Mouse (Mus musculus) heart, embryonic 14.5 days (tissue): ENCODE data around the gene Madcam1. TPM values are rescaled to one million over a fixed set of nuclear protein-coding genes. Genes with fewer than 3 reads are reported as not detected.
A peak's percentile ranks its signal among the peaks of the same experiment; 100 is the strongest.
"Not testable (repeated sequence)": the region's sequence is repeated elsewhere in the genome, so short reads cannot be mapped to it uniquely, and the experiment has no call there.

ENCODE experiments used
- ATAC-seq: fragments of 200-750 bp; cut with Nextera tagmentation; 2 replicates; pipeline ENCODE4 v1.8.0; 2017; ENCODE audit warnings: low read depth, moderate TSS enrichment; ENCODE audit not compliant: insufficient number of reproducible peaks, insufficient read depth, low FRiP score
- H3K27ac ChIP-seq, 2 experiments: fragments of 200-500 bp in 1 of 2; fragments of 300-500 bp in 1 of 2; sonication (generic) in 1 of 2; replicated peaks in 1 of 2; 2 replicates each; pipeline ENCODE4 v1.5.1; 2012 to 2014; ENCODE audit warnings: low read depth in 2 of 2, low read length in 2 of 2, control low read depth in 1 of 2, mild to moderate bottlenecking in 1 of 2, mixed read lengths in 1 of 2; ENCODE audit not compliant: control insufficient read depth in 1 of 2, insufficient read depth in 1 of 2
- H3K27me3 ChIP-seq: fragments of 300-500 bp; sonication (generic); 2 replicates; pipeline ENCODE4 v1.6.1; 2014; ENCODE audit warnings: mild to moderate bottlenecking, low read length, control low read depth; ENCODE audit not compliant: control insufficient read depth, insufficient read depth
- H3K36me3 ChIP-seq: fragments of 300-500 bp; sonication (generic); 2 replicates; pipeline ENCODE4 v1.6.1; 2014; ENCODE audit warnings: mild to moderate bottlenecking, control low read depth, low read length, mixed read lengths; ENCODE audit not compliant: control insufficient read depth, insufficient read depth
- H3K4me1 ChIP-seq, 2 experiments: fragments of 200-500 bp in 1 of 2; fragments of 300-500 bp in 1 of 2; sonication (generic) in 1 of 2; 2 replicates each; pipeline ENCODE4 v1.6.1; 2012 to 2014; ENCODE audit warnings: low read length in 2 of 2, control low read depth in 1 of 2, mixed read lengths in 1 of 2; ENCODE audit not compliant: control insufficient read depth in 2 of 2, insufficient read depth in 2 of 2
- H3K4me2 ChIP-seq: fragments of 300-500 bp; sonication (generic); 2 replicates; pipeline ENCODE4 v1.6.1; 2014; ENCODE audit warnings: mild to moderate bottlenecking, low read length
- H3K4me3 ChIP-seq, 2 experiments: fragments of 200-500 bp in 1 of 2; fragments of 300-500 bp in 1 of 2; sonication (generic) in 1 of 2; 2 replicates each; pipeline ENCODE4 v1.5.1; 2012 to 2014; ENCODE audit warnings: low read length in 2 of 2, mild to moderate bottlenecking in 2 of 2, control low read depth in 1 of 2, low read depth in 1 of 2, moderate library complexity in 1 of 2; ENCODE audit not compliant: control insufficient read depth in 1 of 2, insufficient read depth in 1 of 2
- H3K9ac ChIP-seq: fragments of 300-500 bp; sonication (generic); 2 replicates; pipeline ENCODE4 v1.6.1; 2014; ENCODE audit warnings: mild to moderate bottlenecking, low read length
- H3K9me3 ChIP-seq: fragments of 300-500 bp; sonication (generic); 2 replicates; pipeline ENCODE4 v1.6.1; 2016; ENCODE audit warnings: low read length, control low read depth; ENCODE audit not compliant: control insufficient read depth
- WGBS: fragments of 180-500 bp; shearing (Covaris S2); extraction: QIAGEN DNeasy Blood & Tissue Kit; methylation state at CpG from one replicate; pipeline ENCODE4 v1.1.7; 2014; 5-methylcytosine and 5-hydroxymethylcytosine counted together
- polyA plus RNA-seq: library from polyadenylated mRNA; unstranded; fragments of >200 nt; fragmentation: Nextera tagmentation; extraction: Ambion mirVana; gene quantifications from 2 replicates; pipeline ENCODE4 v1.2.1, GENCODE M21; 2014

Madcam1 gene
- polyA plus RNA-seq, 1 experiment from 2014 or later = 1.00 TPM

GRCm38 (mm10) chr10:79701443-79702129 lies 37.2 kb downstream of the Madcam1 start:
- H3K9ac ChIP-seq = peak overlapping the region; percentile 56; the same call in 1 of the 2 replicates
- peaks cover 29 to 34% of the 10 kb centered on the region in 2 experiments for H3K4me1 ChIP-seq
- ATAC-seq = no peak
- H3K27ac ChIP-seq = peak overlapping the region; percentile 47 to 86
- whole genome bisulfite sequencing = 49% methylated on average over 10 of the region's 10 CpGs
- peak overlapping the region; percentile 41; the same call in 1 of the 2 replicates for H3K4me2 ChIP-seq
- no peak overlapping the region for H3K4me3 ChIP-seq
- H3K9me3 ChIP-seq = no peaks in the 10 kb centered on the region
- H3K27me3 ChIP-seq = no peaks in the 10 kb centered on the region
- H3K36me3 ChIP-seq = peaks cover 6% of the 10 kb centered on the region

- ATAC-seq, H3K27ac ChIP-seq, H3K9ac ChIP-seq, H3K4me2 ChIP-seq, H3K4me3 ChIP-seq, H3K9me3 ChIP-seq, H3K27me3 ChIP-seq: not testable (repeated sequence)
- H3K36me3 ChIP-seq = peaks cover 20% of the 10 kb centered on the region
- 90% methylated on average over 3 of the region's 4 CpGs for WGBS
- peaks cover 38 to 46% of the 10 kb centered on the region in 2 experiments for H3K4me1 ChIP-seq
Measured at GRCm38 (mm10) chr10:79702970-79703369, 38.6 kb downstream of the Madcam1 start.

GRCm38 (mm10) chr10:79703541-79703940 lies 39.2 kb downstream of the Madcam1 start:
- H3K27me3 ChIP-seq = no peaks in the 10 kb centered on the region
- H3K9me3 ChIP-seq = no peaks in the 10 kb centered on the region
- H3K36me3 ChIP-seq = peaks cover 25% of the 10 kb centered on the region
- no peak for ATAC-seq
- peak overlapping the region; percentile 56 to 91 for H3K27ac ChIP-seq
- H3K9ac ChIP-seq = peak overlapping the region; percentile 35
- H3K4me2 ChIP-seq = peak overlapping the region; percentile 60
- peak overlapping the region in 1 of 2 experiments; percentile 89; a peak in 2 of 4 replicates for H3K4me3 ChIP-seq
- peaks cover 38 to 52% of the 10 kb centered on the region in 2 experiments for H3K4me1 ChIP-seq
- 80% methylated on average over 10 of the region's 10 CpGs for WGBS

GRCm38 (mm10) chr10:79704065-79704969 lies 40.0 kb downstream of the Madcam1 start, which contains the start of gene Bsg:
Bsg (plus strand) TSS chr10:79704491.
- ATAC-seq = peak; percentile 96
- Histone ChIP-seq H3K27me3 (no peaks in the 10 kb centered on the region), H3K9me3 (no peaks in the 10 kb centered on the region), H3K27ac (peak within 1 kb of the TSS; percentile 81 to 91), H3K4me2 (peak within 1 kb of the TSS; percentile 93), H3K4me3 (peak within 1 kb of the TSS; percentile 77 to 89), H3K36me3 (peaks cover 33% of the 10 kb centered on the region), H3K4me1 (peaks cover 43 to 60% of the 10 kb centered on the region in 2 experiments), H3K9ac (peak within 1 kb of the TSS; percentile 96)
- WGBS = under 1% methylated on average over 64 of the region's 65 CpGs

GRCm38 (mm10) chr10:79704970-79705360 lies 40.6 kb downstream of the Madcam1 start:
- Histone ChIP-seq H3K27me3 (no peaks in the 10 kb centered on the region), H3K27ac (peak overlapping the region; percentile 81 to 91), H3K4me2 (peak overlapping the region; percentile 93), H3K9ac (peak overlapping the region; percentile 96), H3K36me3 (peaks cover 40% of the 10 kb centered on the region), H3K4me1 (peaks cover 49 to 66% of the 10 kb centered on the region in 2 experiments), H3K4me3 (peak overlapping the region; percentile 77 to 89), H3K9me3 (no peaks in the 10 kb centered on the region)
- 3% methylated on average over 10 of the region's 10 CpGs for WGBS
- ATAC-seq = no peak

GRCm38 (mm10) chr10:79705951-79706350 lies 41.6 kb downstream of the Madcam1 start:
- Histone ChIP-seq H3K9ac (peak overlapping the region; percentile 96), H3K36me3 (peaks cover 49% of the 10 kb centered on the region), H3K4me2 (peak overlapping the region; percentile 93), H3K27ac (peak overlapping the region; percentile 29 to 64; a peak in 3 of 4 replicates), H3K27me3 (no peaks in the 10 kb centered on the region), H3K4me1 (peaks cover 45 to 62% of the 10 kb centered on the region in 2 experiments), H3K4me3 (peak overlapping the region; percentile 77 to 89), H3K9me3 (no peaks in the 10 kb centered on the region)
- no peak for ATAC-seq
- WGBS = 61% methylated on average over 5 of the region's 5 CpGs

GRCm38 (mm10) chr10:79706406-79707094 lies 42.2 kb downstream of the Madcam1 start:
- 55% methylated on average over 5 of the region's 5 CpGs for WGBS
- peak overlapping the region; percentile 93 for H3K4me2 ChIP-seq
- H3K4me1 ChIP-seq = peaks cover 39 to 56% of the 10 kb centered on the region in 2 experiments
- peak overlapping the region; percentile 96 for H3K9ac ChIP-seq
- H3K27ac ChIP-seq = peak overlapping the region; percentile 29 to 64; a peak in 3 of 4 replicates
- H3K36me3 ChIP-seq = peaks cover 55% of the 10 kb centered on the region
- H3K9me3 ChIP-seq = no peaks in the 10 kb centered on the region
- peak overlapping the region; percentile 77 to 89 for H3K4me3 ChIP-seq
- H3K27me3 ChIP-seq = no peaks in the 10 kb centered on the region
- ATAC-seq = no peak
